Mouse (Mus musculus) liver, embryonic 14.5 days (tissue): ENCODE results near the gene Thra. TPM values are rescaled to one million over a fixed set of nuclear protein-coding genes. Genes with fewer than 3 reads are reported as not detected.

Source experiments
- ATAC-seq: fragments of 200-750 bp; cut with Nextera tagmentation; 2 replicates; pipeline ENCODE4 v1.8.0; 2017; ENCODE audit warnings: moderate number of reproducible peaks, mild to moderate bottlenecking, moderate library complexity; ENCODE audit not compliant: insufficient read depth
- DNase-seq, 3 experiments: peaks; one replicate each; pipeline ENCODE4 v3.0.0-alpha.2; 2012 to 2013; ENCODE audit warnings: low read depth in 3 of 3, low spot score in 3 of 3
- H3K27ac ChIP-seq: fragments of 300-500 bp; sonication (generic); 2 replicates; pipeline ENCODE4 v1.5.1; 2014; ENCODE audit warnings: moderate library complexity, mild to moderate bottlenecking, control low read depth, inconsistent platforms
- H3K27me3 ChIP-seq: fragments of 300-500 bp; sonication (generic); 2 replicates; pipeline ENCODE4 v1.6.1; 2014; ENCODE audit warnings: mild to moderate bottlenecking, low read length, moderate library complexity; ENCODE audit not compliant: control insufficient read depth, insufficient read depth
- H3K36me3 ChIP-seq: fragments of 300-500 bp; sonication (generic); replicated peaks from 2 replicates; pipeline ENCODE4 v1.6.1; 2014; ENCODE audit warnings: low read depth; ENCODE audit not compliant: control insufficient read depth, insufficient read depth
- H3K4me1 ChIP-seq, 2 experiments: fragments of 200-500 bp in 1 of 2; fragments of 300-500 bp in 1 of 2; sonication (generic) in 1 of 2; replicated peaks; 2 replicates each; pipeline ENCODE4 v1.6.1; 2012 to 2014; ENCODE audit warnings: antibody characterized with exemption in 1 of 2, inconsistent platforms in 1 of 2, low read length in 1 of 2; ENCODE audit not compliant: control insufficient read depth in 2 of 2, insufficient read depth in 2 of 2
- H3K4me2 ChIP-seq: fragments of 300-500 bp; sonication (generic); 2 replicates; pipeline ENCODE4 v1.6.1; 2014; ENCODE audit warnings: low read depth, mild to moderate bottlenecking, control low read depth, moderate library complexity
- H3K4me3 ChIP-seq, 2 experiments: fragments of 200-500 bp in 1 of 2; fragments of 300-500 bp in 1 of 2; sonication (generic) in 1 of 2; 2 replicates each; pipeline ENCODE4 v1.5.1; 2012 to 2014; ENCODE audit warnings: low read depth in 2 of 2, low read length in 2 of 2, mild to moderate bottlenecking in 2 of 2, control low read depth in 1 of 2, inconsistent platforms in 1 of 2, moderate library complexity in 1 of 2; ENCODE audit not compliant: insufficient read depth in 1 of 2
- H3K9ac ChIP-seq: fragments of 300-500 bp; sonication (generic); replicated peaks from 2 replicates; pipeline ENCODE4 v1.6.1; 2014; ENCODE audit warnings: mild to moderate bottlenecking, control low read depth, moderate library complexity
- H3K9me3 ChIP-seq: fragments of 300-500 bp; sonication (generic); 2 replicates; pipeline ENCODE4 v1.6.1; 2016; ENCODE audit warnings: low read length, mixed read lengths; ENCODE audit not compliant: control insufficient read depth
- CTCF ChIP-seq: IDR thresholded peaks from 2 replicates; pipeline ENCODE4 v1.5.1; 2016; ENCODE audit warnings: antibody characterized with exemption, low read depth, control low read depth
- EP300 ChIP-seq: IDR thresholded peaks from 2 replicates; pipeline ENCODE4 v1.6.1; 2016; ENCODE audit warnings: antibody characterized with exemption, low read depth
- WGBS: fragments of 180-500 bp; shearing (Covaris S2); extraction: QIAGEN DNeasy Blood & Tissue Kit; methylation state at CpG from one replicate; pipeline ENCODE4 v1.1.7; 2014; ENCODE audit not compliant: insufficient replicate concordance; 5-methylcytosine and 5-hydroxymethylcytosine counted together
- polyA plus RNA-seq, 2 experiments: library from polyadenylated mRNA; depleted of rRNA in 1 of 2; stranded (reverse) in 1 of 2; unstranded in 1 of 2; fragments of >200 nt; fragmentation: Nextera tagmentation in 1 of 2; extraction: Ambion mirVana in 1 of 2; gene quantifications; 2 replicates each; pipeline versions ENCODE4 v1.2.1 to v1.2.3; 2012 to 2014

Thra gene
- polyA plus RNA-seq, 2 experiments, result 8.3 to 15.6 TPM

DNA sequence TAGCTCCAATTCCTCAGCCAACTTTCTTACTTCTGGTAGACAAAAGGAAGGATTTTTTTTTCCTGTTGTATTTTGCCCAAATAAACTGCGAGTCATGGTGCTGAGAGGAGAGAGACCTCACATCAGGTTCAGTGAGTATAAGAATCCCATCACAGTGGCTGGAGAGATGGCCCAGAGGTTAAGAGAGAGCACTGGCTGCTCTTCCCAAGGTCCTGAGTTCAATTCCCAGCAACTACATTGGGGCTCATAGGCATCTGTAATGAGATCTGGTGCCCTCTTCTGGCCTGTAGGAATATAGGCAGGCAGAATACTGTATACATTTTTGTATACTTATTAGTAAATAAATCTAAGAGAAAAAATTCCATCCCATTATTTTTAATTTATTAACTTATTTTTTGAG is 47.3 kb downstream of the Thra start:
- H3K4me1 ChIP-seq, result peaks cover 20 to 49% of the 10 kb centered on the region in 2 experiments
- no peak overlapping the region for H3K27ac ChIP-seq
- DNase-seq (no peak), ATAC-seq (no peak)
- no peaks in the 10 kb centered on the region for H3K36me3 ChIP-seq
- TF ChIP-seq CTCF (peak; percentile 68), EP300 (no peak)
- no peak overlapping the region for H3K9ac ChIP-seq
- 89% methylated on average over 1 of the region's 1 CpGs for WGBS
- no peaks in the 10 kb centered on the region for H3K9me3 ChIP-seq
- no peak overlapping the region for H3K4me3 ChIP-seq
- no peak overlapping the region for H3K4me2 ChIP-seq
- H3K27me3 ChIP-seq, result no peaks in the 10 kb centered on the region

DNA sequence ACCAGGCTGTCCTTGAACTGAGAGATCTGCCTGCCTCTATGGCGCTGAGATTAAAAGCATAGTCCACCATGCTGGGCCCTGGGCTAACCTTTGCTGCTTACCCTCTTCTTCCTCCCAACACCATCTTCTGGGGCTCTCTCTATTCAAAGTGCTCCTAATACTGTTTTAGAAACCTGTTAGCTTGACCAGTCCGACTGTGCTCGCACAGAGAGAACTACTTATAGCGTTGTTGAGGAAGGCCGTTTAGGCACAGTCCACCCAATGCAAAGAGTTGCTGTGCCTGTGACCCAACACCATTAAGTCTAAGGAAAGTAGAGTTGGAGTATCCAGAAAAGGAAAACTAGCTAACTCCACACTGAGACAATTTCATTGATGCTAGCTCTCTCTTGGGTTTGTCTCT is 47.7 kb downstream of the Thra start:
- no peak overlapping the region; the same call in none of the 2 replicates for H3K9ac ChIP-seq
- H3K27me3 ChIP-seq, result no peaks in the 10 kb centered on the region
- DNase-seq, result no peak
- peaks cover 17 to 44% of the 10 kb centered on the region in 2 experiments for H3K4me1 ChIP-seq
- no peak overlapping the region; a peak in 1 of 4 replicates for H3K4me3 ChIP-seq
- no peaks in the 10 kb centered on the region for H3K9me3 ChIP-seq
- peak overlapping the region; percentile 38 for H3K27ac ChIP-seq
- TF ChIP-seq EP300, result no peak
- TF ChIP-seq CTCF, result no peak
- H3K4me2 ChIP-seq, result peak overlapping the region; percentile 92
- 91% methylated on average over 5 of the region's 5 CpGs for WGBS
- no peaks in the 10 kb centered on the region for H3K36me3 ChIP-seq
- ATAC-seq, result no peak

DNA sequence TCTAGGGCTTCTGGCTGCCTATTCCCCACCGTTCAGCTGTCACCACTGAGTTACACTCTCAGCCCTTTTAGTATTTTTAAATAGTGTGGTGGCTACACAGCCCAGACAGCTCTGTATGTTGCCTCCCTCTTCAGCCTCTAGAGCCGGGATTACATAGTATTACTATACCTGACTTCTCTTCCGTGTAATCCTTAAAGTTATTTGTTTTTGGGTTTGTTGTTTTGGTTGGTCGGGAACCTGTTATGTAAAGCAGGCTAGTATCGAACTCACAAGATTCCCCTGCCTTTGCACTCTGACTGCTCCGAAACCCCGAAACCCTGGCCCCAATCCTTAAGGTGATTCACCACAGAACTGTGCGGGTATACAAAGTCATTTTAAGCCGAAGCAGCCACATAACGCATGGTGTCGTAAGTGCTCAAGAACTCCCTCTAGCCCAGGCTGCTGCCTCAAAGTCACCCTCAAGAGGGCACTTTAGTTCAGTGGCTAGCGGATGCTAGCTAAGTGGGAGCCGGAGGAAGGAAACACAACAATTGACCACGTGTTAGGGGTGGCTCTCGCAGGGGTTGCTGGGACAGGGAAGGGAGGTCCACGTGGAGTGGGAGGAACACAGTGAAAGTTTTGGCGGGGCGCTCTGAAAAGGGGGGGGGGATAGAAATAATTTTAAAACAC is 48.2 kb downstream of the Thra start:
- Histone ChIP-seq H3K4me1 (peaks cover 14 to 43% of the 10 kb centered on the region in 2 experiments), H3K27me3 (no peaks in the 10 kb centered on the region), H3K9me3 (no peaks in the 10 kb centered on the region), H3K9ac (peak overlapping the region; percentile 41), H3K36me3 (no peaks in the 10 kb centered on the region), H3K4me3 (peak overlapping the region; percentile 56 to 79), H3K27ac (peak overlapping the region; percentile 38), H3K4me2 (peak overlapping the region; percentile 92)
- DNase-seq (peak; percentile 76 to 87 (median 78)), ATAC-seq (peak; percentile 80)
- WGBS, result 12% methylated on average over 18 of the region's 18 CpGs
- TF ChIP-seq EP300 (no peak), CTCF (peak; percentile 88)

DNA sequence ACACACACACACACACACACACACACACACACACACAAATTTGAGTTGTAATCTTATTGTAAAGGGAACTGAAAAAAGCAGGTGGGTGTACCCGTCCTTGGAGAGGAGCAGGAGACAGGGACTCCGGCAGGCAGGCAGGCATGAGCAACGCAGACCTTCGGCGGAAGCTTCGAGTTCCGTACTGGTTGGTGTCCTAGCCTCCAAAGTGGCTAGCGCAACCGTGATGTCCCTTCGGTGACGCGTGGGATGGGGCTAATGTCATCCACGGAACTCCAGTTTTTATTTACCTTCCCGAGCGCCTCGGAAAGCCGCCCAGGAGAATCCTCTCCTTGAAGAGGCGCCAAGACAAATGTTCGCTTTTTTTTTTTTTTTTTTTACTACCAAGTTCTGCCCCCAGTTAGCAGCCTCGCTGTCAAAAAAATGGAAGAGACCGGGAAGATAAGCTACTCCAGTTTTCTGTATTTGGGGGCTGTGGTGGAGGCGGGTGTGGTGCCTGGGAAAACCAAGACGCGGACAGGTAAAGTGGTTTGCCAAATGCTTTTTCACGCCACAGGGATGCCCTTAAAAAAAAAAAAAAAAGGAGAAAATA is 48.9 kb downstream of the Thra start:
- H3K9me3 ChIP-seq, result no peaks in the 10 kb centered on the region
- peaks cover 17 to 42% of the 10 kb centered on the region in 2 experiments for H3K4me1 ChIP-seq
- TF ChIP-seq CTCF, result no peak
- TF ChIP-seq EP300, result no peak
- under 1% methylated on average over 25 of the region's 25 CpGs for WGBS
- H3K36me3 ChIP-seq, result no peaks in the 10 kb centered on the region
- no peaks in the 10 kb centered on the region for H3K27me3 ChIP-seq
- H3K9ac ChIP-seq, result peak overlapping the region; percentile 64
- DNase-seq (no peak), ATAC-seq (peak; percentile 36)
- peak overlapping the region; percentile 92 for H3K4me2 ChIP-seq
- peak overlapping the region; percentile 56 to 79 for H3K4me3 ChIP-seq
- peak overlapping the region; percentile 43 for H3K27ac ChIP-seq

DNA sequence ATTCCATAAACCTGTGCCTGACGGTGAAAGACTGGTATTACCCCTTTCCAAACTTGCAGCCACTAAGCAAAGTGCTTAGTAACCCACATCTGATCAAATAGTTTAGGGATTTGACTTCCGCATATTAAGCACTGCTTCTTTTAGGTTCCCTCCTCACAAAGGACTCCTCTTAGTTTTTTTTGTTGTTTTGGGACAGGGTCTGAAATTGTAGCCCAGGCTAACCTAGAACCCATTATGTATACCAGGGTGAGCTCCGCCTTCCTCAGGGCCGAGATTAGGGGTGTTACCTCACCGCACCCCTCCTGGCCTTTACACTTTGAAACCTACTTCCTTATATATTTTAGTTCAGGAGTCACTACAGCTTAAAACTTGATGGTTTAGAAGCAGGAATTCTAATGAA is 49.4 kb downstream of the Thra start:
- no peak overlapping the region for H3K27ac ChIP-seq
- no peaks in the 10 kb centered on the region for H3K9me3 ChIP-seq
- DNase-seq (no peak), ATAC-seq (no peak)
- WGBS, result 23% methylated on average over 5 of the region's 5 CpGs
- H3K4me3 ChIP-seq, result peak overlapping the region in 1 of 2 experiments; percentile 56; a peak in 2 of 4 replicates
- TF ChIP-seq EP300, result no peak
- TF ChIP-seq CTCF, result no peak
- peaks cover 18 to 43% of the 10 kb centered on the region in 2 experiments for H3K4me1 ChIP-seq
- H3K4me2 ChIP-seq, result peak overlapping the region; percentile 92
- no peaks in the 10 kb centered on the region for H3K27me3 ChIP-seq
- H3K9ac ChIP-seq, result no peak overlapping the region; the same call in 1 of the 2 replicates
- no peaks in the 10 kb centered on the region for H3K36me3 ChIP-seq
